Mouse (Mus musculus) kidney, adult 2 months (tissue): ENCODE measurements at regions not wholly inside any gene's neighbourhood (a gene's known extent, or its start where the extent isn't known, plus 50 kb on each side); places are given as distances from the start of the nearest gene placed in this dataset.

Experiments used
- CTCF ChIP-seq: fragments of 200-500 bp; conservative IDR thresholded peaks from 2 replicates; pipeline ENCODE4 v1.5.1; 2011; ENCODE audit warnings: low read depth, mild to moderate bottlenecking, control low read depth, low read length, moderate library complexity, mixed read lengths; ENCODE audit not compliant: insufficient read depth, insufficient read length
- POLR2A ChIP-seq: fragments of 200-500 bp; IDR thresholded peaks from one replicate; pipeline ENCODE4 v1.6.1; 2011; ENCODE audit warnings: low read depth, low read length, control low read depth

DNA sequence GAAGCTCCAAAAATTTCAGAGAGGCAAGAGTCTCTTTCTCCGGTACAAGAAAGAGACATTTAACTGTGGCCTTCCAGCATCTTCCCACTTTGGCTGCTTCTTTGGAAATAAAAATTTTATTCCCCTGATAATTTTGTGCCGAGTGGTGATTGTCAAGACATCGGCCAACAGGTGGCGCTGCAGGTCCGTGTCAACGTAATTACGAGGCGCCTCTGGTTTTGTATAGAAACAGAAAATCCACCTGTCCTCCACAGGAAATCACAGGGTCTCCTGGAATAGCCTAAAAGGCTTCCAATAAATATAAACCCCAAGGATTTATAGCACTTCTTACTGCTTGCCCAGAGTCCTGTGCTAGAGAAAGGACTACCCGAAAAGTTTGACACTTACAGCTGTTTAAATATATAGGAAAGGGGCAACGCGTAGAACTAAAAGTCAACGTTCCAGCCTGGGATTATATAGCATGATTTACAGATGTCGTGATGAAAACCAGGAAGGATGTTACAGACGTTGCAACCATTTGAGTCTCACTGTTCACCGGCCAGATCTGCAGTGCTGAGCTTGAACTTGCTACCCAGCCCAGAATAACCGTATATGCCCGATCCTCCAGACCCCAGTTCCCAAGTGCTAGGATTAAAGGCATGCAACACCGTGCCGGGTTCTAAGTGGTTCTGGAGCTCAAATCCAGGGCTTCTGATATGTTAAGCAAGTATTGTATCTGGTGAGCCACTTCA lies 251.3 kb upstream of the Tgfbr2 start:
- TF ChIP-seq CTCF: peak; percentile 78
- no peak for TF ChIP-seq POLR2A
